Mouse (Mus musculus): ENCODE results near the gene Dcp1a. TPM values are rescaled to one million over a fixed set of nuclear protein-coding genes. Genes with fewer than 3 reads are reported as not detected.

The Dcp1a gene
- total and polyA plus RNA-seq, 3 experiments, result 18.3 to 26.9 (median 20.1) TPM

- Histone ChIP-seq H3K4me2 (ENCODE audit: insufficient read depth, low read depth, poor library complexity, severe bottlenecking) (no peak overlapping the region), H3K79me2 (replicated peaks; ENCODE audit: control insufficient read depth, extremely low read depth, insufficient read depth, poor library complexity, severe bottlenecking) (peaks cover 10% of the 10 kb centered on the region; the same call in 1 of the 2 replicates), H3K9me3 (replicated peaks; ENCODE audit: low read length) (no peaks in the 10 kb centered on the region), H3K4me3 (replicated peaks in 1 of 3; ENCODE audit: low read depth in 2 of 3, low read length in 2 of 3, poor library complexity in 1 of 3) (no peak overlapping the region), H3K27ac (ENCODE audit: insufficient read depth, low read depth) (peak overlapping the region; percentile 51), H3K36me3 (replicated peaks in 1 of 2; ENCODE audit: control insufficient read depth in 1 of 2, insufficient read depth in 1 of 2, low read length in 1 of 2) (peaks cover 28 to 65% of the 10 kb centered on the region in 2 experiments), H3K4me1 (ENCODE audit: control insufficient read depth in 1 of 2, insufficient read depth in 2 of 2) (peaks cover 7 to 45% of the 10 kb centered on the region in 2 experiments), H3K27me3 (replicated peaks) (no peaks in the 10 kb centered on the region), H3K9ac (ENCODE audit: insufficient read depth, low read depth) (no peak overlapping the region)
- no peak for DNase-seq (ENCODE audit: extremely low read depth)
- TF ChIP-seq KAT2A (IDR thresholded peaks at IDR 0.05; ENCODE audit: insufficient replicate concordance, low read length), result no peak
- no peak for TF ChIP-seq MEF2A (IDR thresholded peaks at IDR 0.05; ENCODE audit: borderline replicate concordance, low read depth, low read length)
- TF ChIP-seq TBP (conservative IDR thresholded peaks at IDR 0.05; ENCODE audit: low read depth, low read length), result no peak
- TF ChIP-seq ETS1 (conservative IDR thresholded peaks at IDR 0.05; ENCODE audit: low read depth, low read length), result no peak
- no peak for TF ChIP-seq MAZ (IDR thresholded peaks at IDR 0.05; ENCODE audit: low read depth, low read length)
- no peak for TF ChIP-seq EP300 (IDR thresholded peaks at IDR 0.05; ENCODE audit: low read length)
- no peak for TF ChIP-seq MAFK (IDR thresholded peaks at IDR 0.05; ENCODE audit: insufficient replicate concordance, low read length)
- TF ChIP-seq ZMIZ1 (IDR thresholded peaks at IDR 0.05; ENCODE audit: low read depth, low read length), result no peak
- no peak for TF ChIP-seq NRF1 (IDR thresholded peaks at IDR 0.05; ENCODE audit: low read depth, low read length)
- in situ Hi-C loops (cut with MboI; ENCODE audit: low pct_ligation_motif_present, low pct_unique_long_range_greater_than_20kb, low sequenced_read_pairs), result no loop called here
- dilution Hi-C loops (cut with MboI; ENCODE audit: extremely low pct_ligation_motif_present, extremely low pct_unique_long_range_greater_than_20kb, low sequenced_read_pairs), result no loop called here
Observed at GRCm38 (mm10) chr14:30512896-30513295, 33.6 kb downstream of the Dcp1a start.

- H3K36me3 ChIP-seq (replicated peaks in 1 of 2; ENCODE audit: control insufficient read depth in 1 of 2, insufficient read depth in 1 of 2, low read length in 1 of 2), result peaks cover 56 to 87% of the 10 kb centered on the region in 2 experiments
- TF ChIP-seq MAZ (IDR thresholded peaks at IDR 0.05; ENCODE audit: low read depth, low read length) (no peak), RAD21 (IDR thresholded peaks at IDR 0.05; ENCODE audit: low read depth, low read length) (peak; percentile 76), CTCF (conservative IDR thresholded peaks at IDR 0.05 in 1 of 2, IDR thresholded peaks at IDR 0.05 in 1 of 2; ENCODE audit: low read depth in 2 of 2, low read length in 2 of 2) (peak; percentile 32 to 75), MXI1 (IDR thresholded peaks at IDR 0.05; ENCODE audit: low read depth, low read length) (no peak), MEF2A (IDR thresholded peaks at IDR 0.05; ENCODE audit: borderline replicate concordance, low read depth, low read length) (no peak), SMC3 (IDR thresholded peaks at IDR 0.05; ENCODE audit: low read depth, low read length) (peak; percentile 55)
- H3K9me3 ChIP-seq (replicated peaks; ENCODE audit: low read length), result no peaks in the 10 kb centered on the region
- no peaks in the 10 kb centered on the region for H3K27me3 ChIP-seq (replicated peaks)
- peaks cover 7% of the 10 kb centered on the region; the same call in 1 of the 2 replicates for H3K79me2 ChIP-seq (replicated peaks; ENCODE audit: control insufficient read depth, extremely low read depth, insufficient read depth, poor library complexity, severe bottlenecking)
- no peak overlapping the region for H3K4me2 ChIP-seq (ENCODE audit: insufficient read depth, low read depth, poor library complexity, severe bottlenecking)
- peak; percentile 36 for DNase-seq (ENCODE audit: extremely low read depth)
- dilution Hi-C loops (cut with MboI; ENCODE audit: extremely low pct_ligation_motif_present, extremely low pct_unique_long_range_greater_than_20kb, low sequenced_read_pairs) (no loop called here), in situ Hi-C loops (cut with MboI; ENCODE audit: low pct_ligation_motif_present, low pct_unique_long_range_greater_than_20kb, low sequenced_read_pairs) (no loop called here)
- H3K27ac ChIP-seq (ENCODE audit: insufficient read depth, low read depth), result no peak overlapping the region
- H3K4me3 ChIP-seq (replicated peaks in 1 of 3; ENCODE audit: low read depth in 2 of 3, low read length in 2 of 3, poor library complexity in 1 of 3), result no peak overlapping the region
- H3K9ac ChIP-seq (ENCODE audit: insufficient read depth, low read depth), result no peak overlapping the region
- peaks cover 3 to 15% of the 10 kb centered on the region in 2 experiments for H3K4me1 ChIP-seq (ENCODE audit: control insufficient read depth in 1 of 2, insufficient read depth in 2 of 2)
Observed at GRCm38 (mm10) chr14:30515931-30516723, 36.8 kb downstream of the Dcp1a start.
